Mouse (Mus musculus) neural tube, embryonic 12.5 days (tissue): Measurements from ENCODE around the gene Trim24. TPM values are rescaled to one million over a fixed set of nuclear protein-coding genes. Genes with fewer than 3 reads are reported as not detected.
A peak's percentile ranks its signal among the peaks of the same experiment; 100 is the strongest.

Experiments used
- ATAC-seq: fragments of 200-750 bp; cut with Nextera tagmentation; 2 replicates; pipeline ENCODE4 v1.8.0; 2017; ENCODE audit warnings: low read depth, mild to moderate bottlenecking, moderate TSS enrichment, moderate library complexity; ENCODE audit not compliant: low FRiP score
- H3K27ac ChIP-seq: fragments of 300-500 bp; sonication (generic); 2 replicates; pipeline ENCODE4 v1.5.1; 2016
- H3K27me3 ChIP-seq: fragments of 300-500 bp; sonication (generic); replicated peaks from 2 replicates; pipeline ENCODE4 v1.6.1; 2016; ENCODE audit warnings: mild to moderate bottlenecking
- H3K36me3 ChIP-seq: fragments of 300-500 bp; sonication (generic); 2 replicates; pipeline ENCODE4 v1.6.1; 2016; ENCODE audit warnings: mild to moderate bottlenecking
- H3K4me1 ChIP-seq: fragments of 300-500 bp; sonication (generic); 2 replicates; pipeline ENCODE4 v1.6.1; 2016
- H3K4me2 ChIP-seq: fragments of 300-500 bp; sonication (generic); replicated peaks from 2 replicates; pipeline ENCODE4 v1.6.1; 2016; ENCODE audit warnings: mild to moderate bottlenecking
- H3K4me3 ChIP-seq: fragments of 300-500 bp; sonication (generic); 2 replicates; pipeline ENCODE4 v1.5.1; 2016
- H3K9ac ChIP-seq: fragments of 300-500 bp; sonication (generic); 2 replicates; pipeline ENCODE4 v1.6.1; 2016; ENCODE audit warnings: mild to moderate bottlenecking
- H3K9me3 ChIP-seq: fragments of 300-500 bp; sonication (generic); 2 replicates; pipeline ENCODE4 v1.6.1; 2016; ENCODE audit warnings: mild to moderate bottlenecking
- WGBS: fragments of 180-500 bp; shearing (Covaris S2); methylation state at CpG from one replicate; pipeline ENCODE4 v1.1.7; 2016; 5-methylcytosine and 5-hydroxymethylcytosine counted together
- polyA plus RNA-seq: library from polyadenylated mRNA; unstranded; fragments of >200 nt; fragmentation: Nextera tagmentation; extraction: Ambion mirVana; gene quantifications from 2 replicates; pipeline ENCODE4 v1.2.1, GENCODE M21; 2016

Gene Trim24
- polyA plus RNA-seq, 1 experiment from 2014 or later, result 39.6 TPM

GRCm38 (mm10) chr6:37873731-37874130 is 3.1 kb downstream of the Trim24 start:
- Histone ChIP-seq H3K27me3 (no peaks in the 10 kb centered on the region), H3K4me2 (no peak overlapping the region), H3K9me3 (peaks cover 68% of the 10 kb centered on the region)

DNA sequence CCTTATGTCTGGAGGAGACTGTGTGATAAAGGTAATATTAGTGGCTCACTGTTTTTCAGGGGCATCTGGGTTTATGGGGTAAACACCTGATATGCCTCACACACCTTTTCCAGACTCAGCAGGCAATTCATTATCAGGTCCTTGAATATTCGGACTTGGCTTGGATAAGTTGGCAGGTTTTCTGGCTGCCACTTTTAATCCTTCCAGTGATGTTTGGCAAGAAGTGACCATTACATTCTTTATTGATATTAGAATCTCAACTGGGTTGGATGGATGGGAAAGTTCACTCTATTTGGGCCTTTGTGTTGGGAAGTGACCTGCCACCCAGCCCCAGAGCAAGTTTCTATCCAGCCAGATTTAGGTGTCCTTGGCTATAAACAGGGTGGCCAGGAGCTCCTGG is 7.6 kb downstream of the Trim24 start:
- H3K27me3 ChIP-seq, result no peaks in the 10 kb centered on the region

More at GRCm38 (mm10) chr6:37873731-37874130, 3.1 kb downstream of the Trim24 start:
- H3K36me3 ChIP-seq, result peaks cover 43% of the 10 kb centered on the region
- no peak overlapping the region for H3K27ac ChIP-seq
- no peak overlapping the region for H3K9ac ChIP-seq
- no peak overlapping the region for H3K4me3 ChIP-seq
- no peak for ATAC-seq
- H3K4me1 ChIP-seq, result no peaks in the 10 kb centered on the region

DNA sequence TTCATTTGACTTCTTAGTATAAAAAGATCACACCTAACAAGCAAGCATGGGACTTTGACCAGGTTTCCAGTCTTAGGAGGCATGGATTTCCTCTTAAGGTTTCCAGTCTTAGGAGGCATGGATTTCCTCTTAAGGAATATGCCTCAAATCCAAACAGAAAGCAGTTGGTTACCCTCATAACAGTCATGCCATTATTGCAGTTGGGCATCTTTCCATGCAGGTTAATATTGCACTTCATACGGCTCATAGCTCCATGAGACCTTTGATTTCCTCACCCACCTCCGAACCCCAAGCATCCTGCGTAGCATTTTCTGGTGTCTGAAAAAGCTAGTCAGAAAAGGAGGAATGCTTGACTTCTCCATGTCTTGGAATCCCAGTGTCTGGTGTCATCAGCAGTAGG is 10.0 kb downstream of the Trim24 start:
- Histone ChIP-seq H3K27ac (no peak overlapping the region), H3K4me1 (no peaks in the 10 kb centered on the region), H3K4me3 (no peak overlapping the region), H3K9me3 (peaks cover 58% of the 10 kb centered on the region), H3K27me3 (no peaks in the 10 kb centered on the region), H3K4me2 (no peak overlapping the region), H3K36me3 (peaks cover 60% of the 10 kb centered on the region), H3K9ac (no peak overlapping the region)
- no peak for ATAC-seq
- WGBS, result 93% methylated on average over 3 of the region's 3 CpGs

More for the DNA sequence above, 7.6 kb downstream of the Trim24 start:
- WGBS, result 95% methylated on average over 1 of the region's 1 CpGs
- Histone ChIP-seq H3K36me3 (peaks cover 73% of the 10 kb centered on the region), H3K4me1 (no peaks in the 10 kb centered on the region), H3K4me3 (no peak overlapping the region), H3K9ac (no peak overlapping the region), H3K27ac (no peak overlapping the region), H3K4me2 (no peak overlapping the region), H3K9me3 (peaks cover 81% of the 10 kb centered on the region)
- ATAC-seq, result no peak

- H3K4me1 ChIP-seq, result peaks cover 4% of the 10 kb centered on the region; the same call in 1 of the 2 replicates
- 94% methylated on average over 2 of the region's 2 CpGs for WGBS
- ATAC-seq, result no peak
- H3K27ac ChIP-seq, result no peak overlapping the region
- H3K27me3 ChIP-seq, result no peaks in the 10 kb centered on the region
- peaks cover 18% of the 10 kb centered on the region for H3K9me3 ChIP-seq
- no peak overlapping the region for H3K4me3 ChIP-seq
- no peak overlapping the region for H3K4me2 ChIP-seq
- peaks cover 13% of the 10 kb centered on the region for H3K36me3 ChIP-seq
- H3K9ac ChIP-seq, result no peak overlapping the region
Observed at GRCm38 (mm10) chr6:37893586-37893985, 23.0 kb downstream of the Trim24 start.

DNA sequence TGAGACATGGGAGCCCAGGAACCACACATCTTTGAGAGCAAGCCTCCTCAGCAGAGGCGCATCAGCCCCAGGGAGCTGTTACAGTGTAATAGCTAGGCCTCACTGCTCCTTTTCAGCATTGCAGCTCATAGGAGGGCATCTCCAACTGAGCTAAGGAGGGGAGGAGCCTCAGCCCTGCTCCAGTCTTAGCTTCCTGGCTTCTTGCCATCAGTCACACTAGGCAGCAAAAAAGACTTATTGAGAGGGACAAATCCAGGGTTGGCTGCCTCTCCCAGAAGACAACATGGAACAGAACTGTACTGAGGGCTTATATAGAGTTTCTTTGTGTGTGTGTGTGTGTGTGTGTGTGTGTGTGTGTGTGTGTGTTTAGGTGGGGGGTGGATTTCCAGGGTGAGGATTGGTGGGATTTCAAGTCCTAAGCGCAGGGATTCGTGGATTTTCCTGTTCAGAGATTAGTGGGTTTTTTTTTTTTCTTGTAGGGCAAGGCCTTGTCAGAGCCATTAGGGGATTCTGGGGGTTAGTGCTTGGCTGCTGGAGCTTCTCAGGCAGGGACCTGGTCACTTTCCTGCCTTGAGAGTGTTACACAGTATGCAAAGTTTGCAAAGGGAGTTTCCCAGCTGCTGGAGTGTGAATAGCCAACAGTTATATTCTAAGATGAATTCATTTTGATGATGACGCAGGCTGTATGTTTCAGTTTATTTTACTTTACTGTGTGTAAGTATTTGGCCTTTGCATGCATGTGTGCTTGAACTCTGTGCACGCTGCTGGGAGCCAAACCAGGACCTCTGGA is 25.2 kb downstream of the Trim24 start:
- no peak overlapping the region for H3K4me2 ChIP-seq
- no peak overlapping the region for H3K9ac ChIP-seq
- peaks cover 4% of the 10 kb centered on the region; the same call in 1 of the 2 replicates for H3K4me1 ChIP-seq
- H3K4me3 ChIP-seq, result no peak overlapping the region
- H3K9me3 ChIP-seq, result peaks cover 18% of the 10 kb centered on the region
- H3K36me3 ChIP-seq, result peaks cover 13% of the 10 kb centered on the region
- peak; percentile 83 for ATAC-seq
- no peak overlapping the region for H3K27ac ChIP-seq
- 85% methylated on average over 5 of the region's 5 CpGs for WGBS
- H3K27me3 ChIP-seq, result no peaks in the 10 kb centered on the region

GRCm38 (mm10) chr6:37900221-37900620 is 29.6 kb downstream of the Trim24 start:
- Histone ChIP-seq H3K36me3 (peaks cover 14% of the 10 kb centered on the region), H3K9ac (no peak overlapping the region), H3K27ac (no peak overlapping the region), H3K4me1 (peaks cover 4% of the 10 kb centered on the region; the same call in 1 of the 2 replicates), H3K4me3 (no peak overlapping the region), H3K9me3 (no peaks in the 10 kb centered on the region), H3K27me3 (no peaks in the 10 kb centered on the region), H3K4me2 (no peak overlapping the region)
- WGBS, result 93% methylated on average over 2 of the region's 2 CpGs
- ATAC-seq, result no peak

- ATAC-seq, result no peak
- 95% methylated on average over 2 of the region's 2 CpGs for WGBS
- peaks cover 30% of the 10 kb centered on the region for H3K36me3 ChIP-seq
Observed at GRCm38 (mm10) chr6:37901791-37902190, 31.2 kb downstream of the Trim24 start.

DNA sequence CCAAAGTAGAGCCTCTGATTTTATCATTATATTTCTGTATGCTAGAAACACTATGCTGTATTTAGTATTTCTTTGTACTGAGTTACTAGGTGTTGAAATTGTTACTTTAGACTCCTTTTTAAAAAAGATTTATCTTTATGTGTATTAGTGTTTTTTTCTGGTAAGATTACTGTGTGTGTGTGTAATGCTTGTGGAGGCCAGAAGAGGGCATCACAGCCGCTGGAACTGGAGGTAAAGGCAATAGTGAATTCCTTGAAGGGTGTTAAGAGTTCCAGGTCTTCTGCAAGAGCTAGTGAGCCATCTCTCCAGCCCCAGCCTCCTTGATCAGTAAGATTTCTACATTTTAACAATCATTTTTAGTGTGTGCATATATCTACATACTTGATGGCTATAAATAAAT is 33.2 kb downstream of the Trim24 start:
- Histone ChIP-seq H3K36me3 (peaks cover 38% of the 10 kb centered on the region), H3K9ac (no peak overlapping the region), H3K9me3 (no peaks in the 10 kb centered on the region; the same call in 1 of the 2 replicates), H3K27ac (no peak overlapping the region), H3K4me3 (no peak overlapping the region), H3K4me1 (no peaks in the 10 kb centered on the region), H3K4me2 (no peak overlapping the region), H3K27me3 (no peaks in the 10 kb centered on the region)
- no peak for ATAC-seq
- WGBS, result 75% methylated on average over 1 of the region's 1 CpGs

More at GRCm38 (mm10) chr6:37901791-37902190, 31.2 kb downstream of the Trim24 start:
- H3K4me2 ChIP-seq, result no peak overlapping the region
- no peak overlapping the region for H3K4me3 ChIP-seq
- H3K27me3 ChIP-seq, result no peaks in the 10 kb centered on the region
- no peak overlapping the region for H3K27ac ChIP-seq
- H3K9ac ChIP-seq, result no peak overlapping the region
- H3K4me1 ChIP-seq, result no peaks in the 10 kb centered on the region
- H3K9me3 ChIP-seq, result no peaks in the 10 kb centered on the region; the same call in 1 of the 2 replicates

GRCm38 (mm10) chr6:37913525-37913924 is 42.9 kb downstream of the Trim24 start:
- WGBS, result 78% methylated on average over 2 of the region's 2 CpGs
- H3K4me3 ChIP-seq, result no peak overlapping the region
- H3K27ac ChIP-seq, result no peak overlapping the region
- ATAC-seq, result no peak
- H3K4me1 ChIP-seq, result no peaks in the 10 kb centered on the region
- no peaks in the 10 kb centered on the region for H3K27me3 ChIP-seq
- peaks cover 25% of the 10 kb centered on the region for H3K36me3 ChIP-seq
- H3K9me3 ChIP-seq, result no peaks in the 10 kb centered on the region
- H3K9ac ChIP-seq, result no peak overlapping the region
- H3K4me2 ChIP-seq, result no peak overlapping the region

GRCm38 (mm10) chr6:37925104-37925503 is 54.5 kb downstream of the Trim24 start:
- Histone ChIP-seq H3K9me3 (no peaks in the 10 kb centered on the region), H3K27ac (no peak overlapping the region), H3K27me3 (no peaks in the 10 kb centered on the region), H3K36me3 (peaks cover 16% of the 10 kb centered on the region), H3K4me1 (no peaks in the 10 kb centered on the region), H3K4me3 (no peak overlapping the region), H3K9ac (no peak overlapping the region), H3K4me2 (no peak overlapping the region)
- 70% methylated on average over 1 of the region's 1 CpGs for WGBS
- ATAC-seq, result no peak

GRCm38 (mm10) chr6:37926751-37927150 is 56.1 kb downstream of the Trim24 start:
- Histone ChIP-seq H3K27me3 (no peaks in the 10 kb centered on the region), H3K9ac (no peak overlapping the region), H3K9me3 (no peaks in the 10 kb centered on the region), H3K36me3 (peaks cover 23% of the 10 kb centered on the region), H3K4me3 (no peak overlapping the region), H3K4me2 (no peak overlapping the region), H3K4me1 (no peaks in the 10 kb centered on the region), H3K27ac (no peak overlapping the region)
- 97% methylated on average over 1 of the region's 1 CpGs for WGBS
- no peak for ATAC-seq

- no peak overlapping the region for H3K9ac ChIP-seq
- 15% methylated on average over 6 of the region's 6 CpGs for WGBS
- H3K36me3 ChIP-seq, result peaks cover 15% of the 10 kb centered on the region
- H3K9me3 ChIP-seq, result no peaks in the 10 kb centered on the region
- H3K4me1 ChIP-seq, result peaks cover 9% of the 10 kb centered on the region; the same call in 1 of the 2 replicates
- no peak overlapping the region for H3K27ac ChIP-seq
- no peak overlapping the region for H3K4me3 ChIP-seq
- H3K27me3 ChIP-seq, result no peaks in the 10 kb centered on the region
- H3K4me2 ChIP-seq, result no peak overlapping the region
- ATAC-seq, result peak; percentile 17; the same call in 1 of the 2 replicates
Observed at GRCm38 (mm10) chr6:37936498-37936897, 65.9 kb downstream of the Trim24 start.

DNA sequence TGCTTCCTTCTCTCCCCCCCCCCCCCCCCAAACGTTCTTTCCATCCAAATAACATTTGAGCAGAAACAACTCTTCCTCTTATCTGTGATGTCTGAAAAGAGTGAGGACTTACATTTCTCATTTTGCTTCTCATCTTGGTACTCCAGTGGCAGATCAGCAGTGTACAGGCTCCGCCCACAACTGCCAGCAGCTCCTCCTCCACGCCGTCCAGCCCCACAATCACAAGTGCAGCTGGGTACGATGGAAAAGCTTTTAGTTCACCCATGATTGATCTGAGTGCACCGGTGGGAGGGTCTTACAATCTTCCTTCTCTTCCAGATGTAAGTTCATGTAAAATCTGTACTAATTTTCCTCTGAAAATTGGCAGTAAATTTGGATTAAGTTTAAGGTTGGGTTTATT is 80.7 kb downstream of the Trim24 start:
- Histone ChIP-seq H3K27me3 (no peaks in the 10 kb centered on the region), H3K27ac (no peak overlapping the region), H3K9ac (no peak overlapping the region), H3K4me3 (no peak overlapping the region), H3K4me1 (no peaks in the 10 kb centered on the region), H3K9me3 (no peaks in the 10 kb centered on the region), H3K4me2 (no peak overlapping the region), H3K36me3 (peaks cover 46% of the 10 kb centered on the region)
- 84% methylated on average over 6 of the region's 6 CpGs for WGBS
- ATAC-seq, result no peak
